Mouse (Mus musculus) right cerebral cortex, postnatal 36 days (tissue): ENCODE data around the gene Tha1.

Source experiments
- DNase-seq, 2 experiments: peaks; one replicate each; pipeline ENCODE4 v3.0.0; 2022; ENCODE audit warnings: low spot score in 2 of 2, mixed read lengths in 1 of 2

Tha1 gene

DNA sequence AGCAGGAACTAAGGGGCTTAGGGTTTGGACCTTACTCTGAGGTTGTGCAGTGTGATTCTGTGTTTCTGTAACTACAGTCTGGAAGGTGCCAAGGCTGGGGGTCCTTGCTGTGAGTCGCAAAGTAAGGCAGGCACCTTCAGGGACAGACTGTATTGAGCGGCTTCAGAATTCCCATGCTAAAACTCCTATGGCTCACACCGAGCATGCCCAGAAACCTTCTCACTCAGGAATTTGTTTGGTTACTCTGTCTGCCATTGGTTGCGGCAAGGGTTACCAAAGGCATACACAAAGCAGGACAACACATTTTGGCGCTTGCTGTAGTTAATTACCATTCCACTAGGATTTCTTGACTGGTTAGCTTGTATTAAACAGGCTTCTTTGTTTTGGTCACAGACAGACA is 47.1 kb downstream of the Tha1 start:
- no peak for DNase-seq

DNA sequence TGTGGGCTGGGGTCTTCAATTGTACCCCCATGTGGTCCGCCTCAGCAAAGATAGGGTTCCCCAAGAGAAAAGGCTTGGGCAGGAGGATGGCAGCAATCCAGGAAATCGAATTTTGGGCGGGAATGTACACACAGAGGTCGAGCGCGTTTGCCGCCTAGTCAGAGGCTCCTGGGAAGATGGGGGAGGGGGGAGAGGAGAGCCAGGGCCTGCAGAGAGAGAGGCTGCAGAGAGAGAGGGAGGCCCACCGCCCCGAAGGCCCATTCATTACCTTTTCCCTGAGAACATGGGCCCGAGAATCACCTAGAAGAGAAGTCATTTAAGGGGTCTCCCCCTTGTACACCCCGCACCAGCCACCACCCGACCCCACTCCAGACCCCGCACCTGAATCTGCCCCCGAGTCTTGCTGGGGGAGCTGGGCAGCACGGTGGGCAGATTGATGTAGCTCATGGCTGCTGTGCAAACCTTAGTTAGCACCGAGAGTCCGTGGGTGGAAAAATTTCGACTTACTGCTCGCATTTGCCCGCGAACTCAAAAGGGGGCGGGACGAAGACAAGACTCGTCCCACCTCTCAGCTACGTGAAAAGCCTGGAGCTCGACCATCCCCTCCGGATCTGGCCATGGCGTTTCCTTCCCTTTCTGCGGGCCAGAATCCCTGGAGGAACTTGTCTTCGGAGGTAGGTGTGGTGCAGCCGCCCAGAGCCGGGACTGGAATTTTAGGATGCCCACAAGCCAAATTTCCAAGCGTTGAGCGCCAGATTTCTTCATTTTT is 47.8 kb downstream of the Tha1 start, which contains the start of the genes Afmid and Tk1:
TSS of gene Afmid (plus strand) at position 592 of the 769 bp plus-strand sequence.
TSS of gene Tk1 (minus strand) at position 760 of the 769 bp plus-strand sequence.
- peak in 1 of 2 experiments; percentile 43 for DNase-seq

DNA sequence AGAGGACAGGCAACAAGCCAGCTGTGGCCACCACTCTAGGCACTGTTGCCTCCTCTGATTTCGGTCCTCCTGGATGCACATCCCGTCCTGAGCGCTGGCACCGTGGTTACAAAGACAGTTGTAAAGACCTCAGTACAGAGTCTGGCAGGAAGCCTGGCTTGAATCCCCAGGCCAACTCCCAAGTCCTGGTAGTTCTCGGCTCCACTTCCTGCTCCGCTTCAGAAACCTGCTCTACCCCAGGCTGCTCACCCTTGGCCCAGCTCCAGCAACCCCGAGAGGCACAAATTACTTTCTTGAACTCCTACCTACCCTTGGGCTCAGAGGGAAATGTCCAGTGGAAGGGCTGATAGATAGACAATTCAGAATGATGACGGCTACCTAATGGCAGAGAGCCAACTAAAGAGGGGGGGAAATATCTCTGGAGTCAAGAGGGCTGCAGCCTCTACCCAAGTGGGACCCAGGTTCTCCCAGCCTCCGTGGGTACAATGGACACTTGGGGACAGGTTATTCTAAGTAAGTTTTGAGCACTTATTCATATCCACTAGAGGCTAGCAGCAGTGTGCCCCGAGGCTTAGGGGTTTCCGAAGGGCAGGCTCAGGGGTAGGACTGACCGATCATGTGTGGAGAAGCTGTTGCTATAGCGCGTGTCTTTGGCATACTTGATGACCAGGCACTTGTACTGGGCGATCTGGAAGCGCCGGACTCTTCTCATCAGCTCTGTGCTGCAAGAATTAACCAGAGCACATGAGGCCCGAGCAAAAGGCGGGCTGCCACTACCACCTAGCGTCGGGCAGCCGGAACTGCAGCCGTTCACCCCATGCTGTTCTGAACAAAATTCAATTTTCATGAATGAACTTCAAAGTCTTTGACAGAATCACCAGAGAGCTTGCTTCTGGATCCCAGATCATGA is 49.0 kb downstream of the Tha1 start:
- peak; percentile 59 to 71 for DNase-seq

- DNase-seq, result no peak
These were observed 49.9 kb downstream of the Tha1 start for GRCm38 (mm10) chr11:117823411-117823810.

DNA sequence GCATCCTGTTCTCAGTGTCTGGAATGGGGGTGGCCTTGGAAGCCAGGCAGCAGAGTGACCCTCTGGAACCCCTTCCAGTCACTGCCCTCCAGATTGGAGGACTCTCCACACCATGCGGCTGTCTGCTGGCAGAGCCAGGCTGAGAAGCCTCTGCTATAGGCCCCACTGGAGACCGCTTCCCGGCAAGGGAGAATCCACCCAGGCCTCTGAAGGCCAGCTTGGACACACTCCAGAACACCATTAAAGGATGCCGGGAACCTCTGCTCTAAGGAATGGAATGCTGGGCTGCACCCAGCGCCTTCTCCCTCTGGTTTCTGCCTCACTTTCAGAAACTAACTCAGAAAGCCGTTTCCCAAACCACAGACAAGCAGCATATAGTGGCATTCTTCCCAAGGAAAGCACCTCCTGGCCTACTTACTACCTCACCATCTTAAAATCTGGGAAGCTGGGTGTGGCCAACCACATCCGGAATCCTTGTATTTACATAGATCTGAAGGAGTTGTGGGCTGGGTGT is 50.5 kb downstream of the Tha1 start:
- no peak for DNase-seq

DNA sequence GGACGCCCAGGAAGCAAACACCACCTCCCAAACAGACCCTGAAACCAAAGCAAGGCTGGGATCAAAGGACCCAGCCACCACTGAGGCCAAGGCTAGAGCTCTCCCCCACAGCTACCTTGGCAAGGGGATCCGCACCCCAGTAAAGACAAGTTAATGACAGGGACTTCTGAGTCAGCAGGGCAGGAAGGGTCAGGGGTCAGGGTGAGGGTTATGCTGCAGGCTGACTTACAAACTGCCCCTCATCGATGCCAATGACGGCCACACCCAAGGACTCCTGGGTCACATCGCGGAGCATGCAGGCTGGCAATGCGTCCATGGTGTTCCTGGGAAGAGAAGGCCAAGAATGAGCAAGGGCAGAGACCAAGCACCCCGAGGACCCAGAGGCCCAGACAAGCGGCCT is 51.4 kb downstream of the Tha1 start:
- no peak for DNase-seq

DNA sequence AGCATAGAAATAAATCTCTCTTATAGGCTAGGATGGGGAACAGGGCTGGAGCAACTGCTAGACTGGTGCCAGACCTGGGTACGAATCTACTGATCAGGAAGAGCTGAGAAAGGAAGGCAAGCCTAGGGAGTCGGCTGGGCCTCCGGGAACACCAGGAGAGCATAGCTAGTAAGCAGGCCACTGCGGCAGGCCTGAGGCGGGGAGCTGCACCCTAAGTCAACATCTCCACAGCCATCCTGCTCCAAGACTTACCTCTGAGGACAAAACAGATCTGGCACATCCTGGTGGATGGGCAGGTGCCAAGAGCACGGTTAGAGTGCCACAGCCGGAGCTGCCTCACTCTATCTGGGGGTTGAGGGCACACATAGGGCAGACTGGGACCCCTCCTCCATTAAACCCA is 53.1 kb downstream of the Tha1 start:
- DNase-seq, result no peak

GRCm38 (mm10) chr11:117819095-117819494 is 54.2 kb downstream of the Tha1 start:
- DNase-seq, result no peak
